Mouse (Mus musculus): ENCODE data around the gene Dll1.
A peak's percentile ranks its signal among the peaks of the same experiment; 100 is the strongest.

Dll1 gene

GRCm38 (mm10) chr17:15325976-15326842 lies 50.5 kb downstream of the Dll1 start:
- peak; percentile 30 for DNase-seq (ENCODE audit: low spot score)

DNA sequence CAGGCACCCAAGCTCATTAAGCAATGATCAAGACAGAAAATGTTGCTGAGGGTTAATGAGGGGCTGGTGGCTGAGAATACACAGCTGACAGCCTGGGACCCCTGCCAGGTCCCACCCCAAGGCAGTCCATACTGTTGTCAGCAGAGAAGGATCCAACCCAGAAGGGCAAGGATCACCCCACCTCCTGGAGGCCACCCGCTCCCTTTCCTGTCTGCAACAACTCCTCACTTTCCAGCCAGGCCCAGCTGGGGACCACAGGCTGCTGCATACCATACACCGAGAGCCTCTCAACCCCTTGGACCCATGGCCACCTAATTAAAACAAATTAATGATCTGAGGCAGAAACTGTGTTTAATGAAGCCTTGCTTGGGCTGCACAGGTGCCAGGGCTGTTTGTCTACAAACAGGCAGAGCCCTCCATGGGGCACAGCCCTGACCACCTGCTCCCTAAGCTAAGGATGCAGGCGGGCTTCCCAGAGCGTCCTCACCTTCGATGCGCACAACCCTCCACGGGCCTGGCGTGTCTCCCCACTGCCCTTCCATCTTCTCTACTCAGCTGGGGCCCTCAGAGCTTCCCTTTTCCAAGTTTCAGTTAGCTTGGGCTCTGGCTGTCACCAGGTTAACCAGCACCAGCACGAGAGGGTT lies 53.4 kb downstream of the Dll1 start:
- no peak for DNase-seq (ENCODE audit: low spot score)

Measured in lung, postnatal 25 days (tissue).